Mouse (Mus musculus) central nervous system, embryonic 14 days (tissue): ENCODE measurements around the gene Fchsd2. TPM values are rescaled to one million over a fixed set of nuclear protein-coding genes. Genes with fewer than 3 reads are reported as not detected.

Source experiments
- polyA plus RNA-seq: library from polyadenylated mRNA; depleted of rRNA; stranded (reverse); fragments of >200 nt; gene quantifications from 2 replicates; pipeline ENCODE4 v1.2.3, GENCODE M21; 2012; rRNA removed

Fchsd2 gene
- polyA plus RNA-seq: 42.1 and 43.0 TPM in 2 replicates

DNA sequence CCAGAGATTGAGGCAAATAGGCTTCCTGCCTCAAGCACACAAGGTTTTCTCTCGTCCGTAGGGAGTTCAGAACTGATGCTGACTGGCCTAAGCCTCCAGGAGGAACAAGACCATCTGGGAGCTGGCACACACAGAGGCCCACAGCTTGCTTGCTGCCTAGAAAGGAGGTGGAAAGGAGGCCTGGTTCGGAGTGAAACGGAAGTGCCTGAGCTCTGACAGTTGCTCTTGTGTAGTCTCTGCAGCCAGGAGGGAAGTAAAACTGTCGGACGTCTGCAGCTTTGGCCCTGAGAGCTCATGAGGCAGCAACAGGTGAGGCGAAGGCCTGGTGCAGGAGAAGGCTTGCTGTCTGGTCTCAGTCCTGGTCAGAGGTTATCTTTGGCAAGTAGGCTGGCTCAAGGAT, at the start of gene Fchsd2:
Fchsd2 (plus strand) TSS at position 246 of the 400 bp plus-strand sequence.

GRCm38 (mm10) chr7:101301881-101302456, 209.3 kb downstream of the Fchsd2 start, which contains the start of gene Atg16l2:
Gene Atg16l2, minus strand, starts transcription at chr7:101302251.

DNA sequence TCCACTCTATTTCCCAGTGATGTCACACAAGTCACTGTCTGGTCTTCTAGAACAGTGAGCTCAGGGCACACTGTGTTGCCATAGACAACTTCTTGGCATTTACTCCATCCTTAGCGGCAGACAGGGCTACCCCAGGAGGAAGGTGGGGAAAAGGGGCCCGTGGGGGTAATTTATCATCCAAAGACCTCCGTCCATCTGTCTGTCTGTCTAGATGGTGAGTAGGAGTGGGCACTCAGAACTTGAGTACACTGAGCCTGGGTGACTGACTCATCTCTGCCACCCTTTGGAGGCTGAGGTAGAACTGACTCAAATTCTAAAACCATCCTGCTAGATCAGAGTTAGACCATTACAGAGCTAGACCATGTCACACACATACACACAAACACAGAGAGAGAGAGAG, 224.4 kb downstream of the Fchsd2 start, which contains the start of gene Stard10:
Stard10 (plus strand) TSS at position 73 of the 400 bp plus-strand sequence.

Other genes with a start within 250 kb of the Fchsd2 start
- gene Relt, start 229.4 kb upstream of the Fchsd2 start, polyA plus RNA-seq: 5.0 and 6.0 TPM in 2 replicates
- 21.5 and 26.5 TPM in 2 replicates for gene Arhgef17, start 160.8 kb upstream of the Fchsd2 start, polyA plus RNA-seq
- gene P2ry6, start 118.2 kb upstream of the Fchsd2 start, polyA plus RNA-seq: 2.9 and 3.1 TPM in 2 replicates
- 0.16 and 0.51 TPM in 2 replicates for gene P2ry2, start 80.0 kb upstream of the Fchsd2 start, polyA plus RNA-seq
- gene Atg16l2, start 209.4 kb downstream of the Fchsd2 start, polyA plus RNA-seq: 25.4 and 27.7 TPM in 2 replicates
- 12.4 and 16.9 TPM in 2 replicates for gene Stard10, start 224.2 kb downstream of the Fchsd2 start, polyA plus RNA-seq